Mouse (Mus musculus) lung, adult 2 months (tissue): ENCODE results near the gene Mlph.

Source experiments
- CTCF ChIP-seq: fragments of 200-500 bp; IDR thresholded peaks from 2 replicates; pipeline ENCODE4 v1.5.1; 2011; ENCODE audit warnings: mild to moderate bottlenecking, low read length, control low read depth; ENCODE audit not compliant: insufficient read depth
- POLR2A ChIP-seq: fragments of 200-500 bp; IDR thresholded peaks from 2 replicates; pipeline ENCODE4 v1.6.1; 2011; ENCODE audit warnings: low read depth, mild to moderate bottlenecking, control low read depth, low read length, borderline replicate concordance; ENCODE audit errors: extremely low read depth

DNA sequence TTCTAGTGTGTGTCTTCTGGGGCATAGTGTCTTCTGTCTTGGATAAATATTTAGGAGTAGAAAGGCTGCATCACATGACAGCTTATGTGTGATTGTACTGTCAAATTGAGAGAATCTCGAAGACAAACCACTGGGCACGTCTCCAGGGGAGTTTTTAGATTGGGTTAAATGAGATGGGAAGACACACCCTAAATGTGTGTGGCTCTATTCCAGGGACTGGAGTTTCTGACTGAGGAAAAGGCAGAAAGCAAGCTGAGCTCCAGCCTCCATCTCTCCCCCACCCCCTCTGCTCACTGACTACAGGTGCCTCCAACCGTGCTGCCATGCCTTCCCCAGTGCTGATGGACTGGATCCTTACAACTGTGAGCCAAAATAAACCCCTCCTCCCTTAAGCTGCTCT, 66.5 kb downstream of the Mlph start:
- TF ChIP-seq CTCF (no peak), POLR2A (no peak)
